Mouse (Mus musculus) hindbrain, embryonic 11.5 days (tissue): ENCODE data around the gene Gm16867. TPM values are rescaled to one million over a fixed set of nuclear protein-coding genes. Genes with fewer than 3 reads are reported as not detected.
A peak's percentile ranks its signal among the peaks of the same experiment; 100 is the strongest.
"Not testable (repeated sequence)": the region's sequence is repeated elsewhere in the genome, so short reads cannot be mapped to it uniquely, and the experiment has no call there.

Experiments used
- ATAC-seq: fragments of 200-750 bp; cut with Nextera tagmentation; 2 replicates; pipeline ENCODE4 v1.8.0; 2017; ENCODE audit warnings: mild to moderate bottlenecking, moderate TSS enrichment, moderate library complexity; ENCODE audit not compliant: low FRiP score
- DNase-seq: peaks from one replicate; pipeline ENCODE4 v3.0.0-alpha.2; 2015; ENCODE audit warnings: low spot score
- H3K27ac ChIP-seq: fragments of 300-500 bp; sonication (generic); 2 replicates; pipeline ENCODE4 v1.5.1; 2014; ENCODE audit warnings: mild to moderate bottlenecking, low read depth, low read length
- H3K27me3 ChIP-seq: fragments of 300-500 bp; sonication (generic); 2 replicates; pipeline ENCODE4 v1.6.1; 2014; ENCODE audit warnings: mild to moderate bottlenecking, low read length, moderate library complexity, mixed read lengths; ENCODE audit not compliant: control insufficient read depth, insufficient read depth
- H3K36me3 ChIP-seq: fragments of 300-500 bp; sonication (generic); 2 replicates; pipeline ENCODE4 v1.6.1; 2014; ENCODE audit warnings: mild to moderate bottlenecking, low read length, moderate library complexity, mixed read lengths; ENCODE audit not compliant: control insufficient read depth, insufficient read depth
- H3K4me1 ChIP-seq: fragments of 300-500 bp; sonication (generic); replicated peaks from 2 replicates; pipeline ENCODE4 v1.6.1; 2014; ENCODE audit warnings: low read length, mixed read lengths; ENCODE audit not compliant: control insufficient read depth, insufficient read depth
- H3K4me2 ChIP-seq: fragments of 300-500 bp; sonication (generic); replicated peaks from 2 replicates; pipeline ENCODE4 v1.6.1; 2014; ENCODE audit warnings: mild to moderate bottlenecking, low read depth, low read length
- H3K4me3 ChIP-seq: fragments of 300-500 bp; sonication (generic); 2 replicates; pipeline ENCODE4 v1.5.1; 2014; ENCODE audit warnings: low read depth, low read length
- H3K9ac ChIP-seq: fragments of 300-500 bp; sonication (generic); 2 replicates; pipeline ENCODE4 v1.6.1; 2014; ENCODE audit warnings: low read depth, low read length
- H3K9me3 ChIP-seq: fragments of 300-500 bp; sonication (generic); 2 replicates; pipeline ENCODE4 v1.6.1; 2016; ENCODE audit warnings: low read length; ENCODE audit not compliant: control insufficient read depth
- WGBS: fragments of 180-500 bp; shearing (Covaris S2); extraction: QIAGEN DNeasy Blood & Tissue Kit; methylation state at CpG from one replicate; pipeline ENCODE4 v1.1.7; 2014; 5-methylcytosine and 5-hydroxymethylcytosine counted together
- polyA plus RNA-seq: library from polyadenylated mRNA; unstranded; fragments of >200 nt; fragmentation: Nextera tagmentation; extraction: Ambion mirVana; gene quantifications from 2 replicates; pipeline ENCODE4 v1.2.1, GENCODE M21; 2014

Gene Gm16867
- polyA plus RNA-seq = not detected in 2 replicates

DNA sequence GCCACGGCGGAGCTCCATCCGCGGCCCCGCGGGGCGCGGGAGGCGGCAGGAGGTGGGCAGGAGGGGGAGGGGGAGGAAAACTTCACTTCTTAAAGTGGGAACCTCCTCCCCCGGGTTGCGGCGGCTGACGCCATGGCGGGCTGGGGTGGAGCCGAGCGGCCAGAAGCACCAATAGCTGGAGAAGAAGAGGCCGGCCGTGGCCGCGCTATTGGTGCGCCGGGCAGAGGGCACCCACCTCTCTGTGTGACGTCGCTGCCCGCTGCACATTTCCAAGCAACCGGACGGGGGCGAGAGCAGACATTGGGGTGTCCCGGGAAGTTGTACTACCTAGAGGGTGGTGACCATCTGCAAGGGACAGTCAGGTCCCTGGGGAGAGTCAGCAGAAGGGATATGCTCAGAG, at the start of gene Gm16867:
Gene Gm16867 (minus strand): TSS at position 189 of the 400 bp plus-strand sequence.
- not testable (repeated sequence) for H3K36me3 ChIP-seq, H3K27ac ChIP-seq, H3K9ac ChIP-seq, H3K4me2 ChIP-seq, H3K9me3 ChIP-seq, H3K27me3 ChIP-seq, DNase-seq, H3K4me3 ChIP-seq, H3K4me1 ChIP-seq
- WGBS = no CpG with 5 or more reads among the region's 29 CpGs
- ATAC-seq = peak; percentile 99

DNA sequence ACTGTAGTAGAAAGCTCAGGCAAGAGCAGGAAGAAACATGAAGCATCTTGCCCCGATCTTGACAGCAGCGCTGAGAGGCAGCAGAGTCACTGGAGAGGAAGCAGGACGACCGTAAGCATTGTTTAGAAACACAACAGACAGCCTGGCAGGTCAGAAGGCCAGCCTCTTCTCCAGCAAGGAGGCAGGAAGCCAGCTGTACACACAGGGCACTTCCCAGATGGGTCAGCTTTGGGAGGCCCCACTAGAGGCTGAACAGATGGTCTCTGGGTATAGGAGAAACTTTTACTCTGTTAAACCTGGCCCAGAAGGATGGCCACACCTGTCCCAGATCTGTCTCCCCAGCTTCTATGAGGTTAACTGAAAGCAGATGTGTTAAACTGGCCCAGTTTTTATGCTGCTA, 44.1 kb upstream of the Gm16867 start:
- H3K9ac ChIP-seq, H3K27me3 ChIP-seq, H3K4me3 ChIP-seq, H3K27ac ChIP-seq, H3K4me2 ChIP-seq, H3K9me3 ChIP-seq, ATAC-seq, H3K4me1 ChIP-seq, DNase-seq, H3K36me3 ChIP-seq: not testable (repeated sequence)
- WGBS = no CpG with 5 or more reads among the region's 4 CpGs

DNA sequence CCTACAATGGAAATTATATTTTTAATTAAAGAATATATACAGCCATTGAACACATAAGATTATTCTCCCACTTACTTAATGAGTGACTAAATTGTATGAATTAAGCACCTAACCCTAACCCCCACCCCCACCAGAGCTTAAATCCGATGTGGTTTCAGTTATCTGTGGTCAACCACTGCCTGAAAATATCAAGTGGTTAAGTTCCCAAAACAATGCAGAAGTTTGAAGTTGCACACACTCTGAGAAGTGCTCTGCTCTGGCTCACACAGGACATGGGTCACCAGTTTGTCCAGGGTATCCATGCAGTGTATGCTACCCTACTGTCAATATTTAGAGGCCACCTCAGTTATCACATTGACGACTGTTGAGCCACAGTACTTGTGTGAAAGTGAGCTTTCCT, 41.9 kb upstream of the Gm16867 start:
- not testable (repeated sequence) for H3K9ac ChIP-seq, H3K4me3 ChIP-seq, ATAC-seq, H3K27ac ChIP-seq, H3K9me3 ChIP-seq, H3K27me3 ChIP-seq, H3K4me2 ChIP-seq, DNase-seq, H3K4me1 ChIP-seq, H3K36me3 ChIP-seq
- no CpG with 5 or more reads among the region's 2 CpGs for WGBS

DNA sequence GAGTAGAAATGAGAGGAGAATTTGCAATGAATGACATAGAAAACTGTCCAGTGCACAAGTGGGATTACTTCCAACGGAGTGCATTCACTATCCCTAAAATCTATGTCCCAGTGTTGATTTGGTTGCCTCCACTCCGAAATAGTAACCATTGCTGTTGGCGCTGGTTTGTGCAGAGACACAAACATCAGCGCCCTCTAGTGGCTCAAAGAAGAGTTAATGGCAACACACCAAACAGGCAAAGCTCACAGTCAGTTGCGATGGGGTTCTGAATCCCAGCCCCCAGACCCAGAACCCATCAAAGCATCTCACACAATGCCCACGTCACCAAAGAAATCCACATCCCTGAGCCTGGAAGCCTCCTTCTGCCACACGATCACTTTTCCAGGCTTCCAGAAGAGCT, 40.9 kb upstream of the Gm16867 start:
- ATAC-seq, H3K9ac ChIP-seq, H3K9me3 ChIP-seq, H3K27me3 ChIP-seq, DNase-seq, H3K4me1 ChIP-seq, H3K36me3 ChIP-seq, H3K27ac ChIP-seq, H3K4me3 ChIP-seq, H3K4me2 ChIP-seq: not testable (repeated sequence)
- WGBS = no CpG with 5 or more reads among the region's 7 CpGs

DNA sequence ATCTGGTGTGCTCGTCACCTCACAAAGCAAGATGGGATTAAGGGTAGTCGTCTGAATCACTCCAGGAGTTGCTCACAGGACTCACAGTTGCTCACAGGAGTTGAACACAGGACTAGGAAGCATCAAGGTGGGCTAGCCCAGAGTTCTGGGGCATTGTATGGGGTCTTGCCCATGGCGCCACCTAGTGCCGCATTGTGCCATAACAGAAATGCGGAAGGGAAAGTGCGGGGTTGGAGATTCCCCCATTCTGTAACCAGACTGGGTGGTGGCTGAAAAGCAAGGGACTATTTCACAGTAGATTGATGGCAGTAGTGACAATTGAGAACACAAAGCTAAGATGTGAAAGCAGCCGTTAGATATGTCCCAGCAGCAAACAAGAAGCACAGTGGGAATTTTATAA, 39.5 kb upstream of the Gm16867 start:
- H3K4me2 ChIP-seq, H3K27me3 ChIP-seq, H3K4me3 ChIP-seq, H3K9me3 ChIP-seq, H3K36me3 ChIP-seq, ATAC-seq, H3K9ac ChIP-seq, H3K4me1 ChIP-seq, H3K27ac ChIP-seq, DNase-seq: not testable (repeated sequence)
- no CpG with 5 or more reads among the region's 7 CpGs for WGBS

DNA sequence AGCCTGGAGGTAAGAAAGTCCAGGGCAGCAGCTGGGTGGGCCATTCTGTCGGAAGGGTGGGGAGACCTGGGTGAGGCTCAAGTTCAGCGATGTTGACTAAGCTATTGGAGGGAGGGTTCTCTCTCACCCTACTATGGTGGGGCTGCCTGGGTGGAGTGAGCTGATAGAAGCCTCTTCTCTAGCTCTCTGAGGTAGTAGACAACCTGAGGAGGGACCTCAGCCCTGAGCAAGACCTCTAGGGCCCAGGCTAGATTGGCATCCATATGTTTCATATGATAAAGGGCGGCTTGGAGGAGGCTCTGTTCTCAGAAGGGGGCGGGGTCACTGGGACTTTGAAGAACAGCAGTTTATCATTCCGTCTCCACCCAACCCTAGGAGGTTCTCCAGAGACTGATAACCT, 37.0 kb upstream of the Gm16867 start:
- not testable (repeated sequence) for ATAC-seq

DNA sequence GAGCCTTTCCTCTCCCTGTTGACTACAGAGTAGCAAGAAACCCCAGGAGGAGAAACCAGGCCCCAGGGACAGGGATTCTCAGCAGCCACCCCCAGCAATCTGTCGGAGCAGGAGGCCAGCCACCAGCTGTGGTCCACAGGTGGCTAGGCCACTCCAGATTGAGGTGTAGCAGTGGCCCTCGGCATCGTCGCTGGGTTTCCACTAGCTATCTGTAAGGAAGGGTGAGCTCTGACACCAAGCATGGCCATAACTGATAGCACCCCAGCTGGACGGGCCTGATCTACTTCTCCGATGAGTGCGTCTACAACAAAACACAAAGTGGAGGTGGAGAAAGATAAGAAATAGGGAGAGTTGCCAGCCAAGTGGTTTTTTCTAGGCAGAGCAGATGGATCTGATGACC, 33.4 kb upstream of the Gm16867 start:
- not testable (repeated sequence) for H3K9me3 ChIP-seq, DNase-seq, H3K4me2 ChIP-seq, H3K36me3 ChIP-seq, ATAC-seq, H3K9ac ChIP-seq, H3K27me3 ChIP-seq, H3K4me1 ChIP-seq, H3K27ac ChIP-seq, H3K4me3 ChIP-seq
- no CpG with 5 or more reads among the region's 7 CpGs for WGBS

More for the DNA sequence above, 37.0 kb upstream of the Gm16867 start:
- not testable (repeated sequence) for H3K9me3 ChIP-seq, H3K27me3 ChIP-seq, H3K27ac ChIP-seq, H3K36me3 ChIP-seq, H3K9ac ChIP-seq, H3K4me1 ChIP-seq, H3K4me3 ChIP-seq, DNase-seq, H3K4me2 ChIP-seq
- WGBS = no CpG with 5 or more reads among the region's 5 CpGs

DNA sequence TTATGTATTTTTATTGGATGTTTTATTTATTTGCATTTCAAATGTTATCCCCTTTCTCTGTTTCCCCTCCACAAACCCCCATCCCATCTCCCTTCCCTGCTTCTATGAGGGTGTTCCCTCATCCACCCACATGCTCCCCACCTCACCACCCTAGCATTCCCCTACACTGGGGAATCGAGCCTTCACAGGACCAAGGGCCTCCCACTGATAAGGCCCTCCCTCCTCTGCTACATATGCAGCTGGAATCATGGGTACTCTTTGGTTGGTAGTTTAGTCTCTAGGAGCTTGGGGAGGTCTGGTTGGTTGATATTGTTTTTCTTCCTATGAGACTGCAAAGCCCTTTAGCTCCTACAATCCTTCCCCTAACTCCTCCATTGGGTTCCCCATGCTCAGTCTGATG, 23.0 kb upstream of the Gm16867 start:
- H3K9me3 ChIP-seq, H3K27me3 ChIP-seq, H3K36me3 ChIP-seq, ATAC-seq, H3K4me1 ChIP-seq, H3K9ac ChIP-seq, H3K4me2 ChIP-seq, H3K4me3 ChIP-seq, H3K27ac ChIP-seq, DNase-seq: not testable (repeated sequence)
- no CpG with 5 or more reads among the region's 1 CpGs for WGBS

DNA sequence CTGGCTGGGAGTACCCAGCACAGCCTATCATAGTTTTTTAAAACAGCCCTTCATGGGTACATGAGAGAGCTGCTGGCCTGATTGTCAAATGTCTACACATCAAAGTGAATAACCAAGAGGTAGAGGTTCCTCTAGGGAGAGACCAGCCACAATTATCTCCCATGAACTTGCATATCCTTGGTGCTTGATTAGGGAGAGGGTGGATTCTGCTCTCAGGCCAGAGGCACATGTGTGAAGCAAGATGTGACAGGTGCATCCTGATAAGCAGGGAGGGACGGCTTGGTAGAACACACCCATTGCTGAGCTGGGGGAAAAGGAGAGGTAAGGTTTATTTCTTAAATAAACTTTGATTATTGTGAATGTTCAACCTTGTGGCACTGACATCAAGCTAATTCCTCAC, 19.8 kb upstream of the Gm16867 start:
- ATAC-seq, H3K36me3 ChIP-seq, H3K27me3 ChIP-seq, H3K4me1 ChIP-seq, DNase-seq, H3K4me3 ChIP-seq, H3K4me2 ChIP-seq, H3K27ac ChIP-seq, H3K9me3 ChIP-seq, H3K9ac ChIP-seq: not testable (repeated sequence)
- no CpG with 5 or more reads among the region's 1 CpGs for WGBS
